Mouse (Mus musculus) ES-Bruce4 (cell line): ENCODE results near the gene Fbxo6.

Experiments used
- CTCF ChIP-seq: IDR thresholded peaks from one replicate; pipeline ENCODE4 v1.8.1; 2011; ENCODE audit warnings: low read depth, low read length
- EP300 ChIP-seq: IDR thresholded peaks from 2 replicates; pipeline ENCODE4 v1.6.1; 2011; ENCODE audit warnings: low read depth, low read length; ENCODE audit not compliant: insufficient read depth
- POLR2A ChIP-seq: IDR thresholded peaks from one replicate; pipeline ENCODE4 v1.8.1; 2011; ENCODE audit warnings: low read length; ENCODE audit not compliant: insufficient read depth

- TF ChIP-seq POLR2A (no peak), EP300 (no peak), CTCF (no peak)
Measured at GRCm38 (mm10) chr4:148108565-148109100, 43.3 kb downstream of the Fbxo6 start.
